In genomic region chr15:96287369-96287975, GRCm38 (mm10) we compare ENCODE assay signal across 8 mouse cellular contexts. TPM values are rescaled to one million over a fixed set of nuclear protein-coding genes. Genes with fewer than 3 reads are reported as not detected.
A peak's percentile ranks its signal among the peaks of the same experiment; 100 is the strongest.
DNase-seq lines count a peak whose midpoint lies in the region; ATAC-seq and TF ChIP-seq lines count a peak whose summit lies in the region.

Gene Arid2, plus strand, starts transcription at chr15:96287518.

- H3K4me2 ChIP-seq in embryonic facial prominence, embryonic 13.5 days, result peak within 1 kb of the TSS; percentile 87
- peak within 1 kb of the TSS; percentile 88 for H3K4me2 ChIP-seq in stomach, embryonic 14.5 days (replicated peaks; ENCODE audit: low read depth, low read length)

- WGBS in embryonic facial prominence, embryonic 13.5 days, result 0% methylated on average over 45 of the region's 67 CpGs
- WGBS in liver, adult 2 months, result under 1% methylated on average over 53 of the region's 67 CpGs
- under 1% methylated on average over 44 of the region's 67 CpGs for WGBS in stomach, embryonic 14.5 days

- 0 out of 2 replicates have a peak, but pooled peaks have one; percentile 5 for ATAC-seq in embryonic facial prominence, embryonic 13.5 days (ENCODE audit: insufficient number of reproducible peaks, insufficient read depth, low FRiP score, low TSS enrichment, low read depth)
- ATAC-seq in monocyte, adult 5-6 weeks (replicated peaks; ENCODE audit: insufficient number of reproducible peaks, low FRiP score, low TSS enrichment, poor library complexity, severe bottlenecking), result 0 out of 2 replicates have a peak, but pooled peaks have one; percentile 9
- ATAC-seq in stomach, embryonic 14.5 days (ENCODE audit: insufficient number of reproducible peaks, insufficient read depth, low FRiP score, low read depth), result peak; percentile 23; the same call in 1 of the 2 replicates

- H3K27me3 ChIP-seq in embryonic facial prominence, embryonic 13.5 days, result no peaks in the 10 kb centered on the region
- H3K27me3 ChIP-seq in liver, adult 2 months (ENCODE audit: control insufficient read depth, insufficient read depth, low read length), result no peaks in the 10 kb centered on the region
- H3K27me3 ChIP-seq in stomach, embryonic 14.5 days (ENCODE audit: control insufficient read depth, insufficient read depth, low read length), result no peaks in the 10 kb centered on the region

- H3K79me2 ChIP-seq in liver, adult 2 months (ENCODE audit: control insufficient read depth, insufficient read depth, low read length), result peaks cover 3% of the 10 kb centered on the region; the same call in 1 of the 2 replicates

- no peak for TF ChIP-seq CTCF in liver, adult 2 months (IDR thresholded peaks at IDR 0.05; ENCODE audit: low read depth, low read length)

- peaks cover 25% of the 10 kb centered on the region for H3K4me1 ChIP-seq in embryonic facial prominence, embryonic 13.5 days
- H3K4me1 ChIP-seq in liver, adult 2 months (ENCODE audit: control insufficient read depth, insufficient read depth, low read length), result peaks cover 11% of the 10 kb centered on the region
- H3K4me1 ChIP-seq in stomach, embryonic 14.5 days (ENCODE audit: control insufficient read depth, insufficient read depth, low read length), result peaks cover 18% of the 10 kb centered on the region

- TF ChIP-seq POLR2A in liver, adult 2 months (IDR thresholded peaks at IDR 0.05; ENCODE audit: extremely low read depth, insufficient read depth, low read length), result no peak

- peak within 1 kb of the TSS; percentile 100 for H3K27ac ChIP-seq in embryonic facial prominence, embryonic 13.5 days
- H3K27ac ChIP-seq in liver, adult 2 months (replicated peaks; ENCODE audit: insufficient read depth, low read depth, low read length), result peak within 1 kb of the TSS; percentile 100
- H3K27ac ChIP-seq in stomach, embryonic 14.5 days (ENCODE audit: low read length), result peak within 1 kb of the TSS; percentile 100

- peak within 1 kb of the TSS; percentile 87 for H3K4me3 ChIP-seq in embryonic facial prominence, embryonic 13.5 days
- H3K4me3 ChIP-seq in liver, adult 2 months (ENCODE audit: insufficient read depth, low read depth, low read length), result peak within 1 kb of the TSS; percentile 100
- H3K4me3 ChIP-seq in stomach, embryonic 14.5 days (ENCODE audit: low read depth, low read length), result peak within 1 kb of the TSS; percentile 90

- 0 out of 2 replicates have a peak, but pooled peaks cover 3% of the 10 kb centered on the region for H3K36me3 ChIP-seq in embryonic facial prominence, embryonic 13.5 days
- no peaks in the 10 kb centered on the region for H3K36me3 ChIP-seq in liver, adult 2 months (ENCODE audit: control insufficient read depth, insufficient read depth, low read length)
- H3K36me3 ChIP-seq in stomach, embryonic 14.5 days (ENCODE audit: control insufficient read depth, insufficient read depth, low read length), result no peaks in the 10 kb centered on the region

- H3K9ac ChIP-seq in embryonic facial prominence, embryonic 13.5 days, result peak within 1 kb of the TSS; percentile 99
- peak within 1 kb of the TSS; percentile 100 for H3K9ac ChIP-seq in liver, adult 2 months (ENCODE audit: low read depth, low read length)
- H3K9ac ChIP-seq in stomach, embryonic 14.5 days (replicated peaks; ENCODE audit: low read depth, low read length), result peak within 1 kb of the TSS; percentile 100

- DNase-seq in left cerebral cortex, adult 18-20 months (ENCODE audit: low spot score in 2 of 2), result peak in 1 of 2 experiments; percentile 37
- no peak for DNase-seq in left cerebral cortex, adult 11 months (ENCODE audit: low spot score)
- peak; percentile 55 for DNase-seq in heart, adult 8-10 months (ENCODE audit: low spot score)
- peak; percentile 48 to 65 for DNase-seq in kidney, adult 8-10 months
- DNase-seq in liver, adult 2 months (ENCODE audit: extremely low read depth, low read depth, low spot score), result no peak

- H3K9me3 ChIP-seq in embryonic facial prominence, embryonic 13.5 days, result no peaks in the 10 kb centered on the region
- H3K9me3 ChIP-seq in stomach, embryonic 14.5 days (ENCODE audit: control insufficient read depth, low read depth, low read length), result no peaks in the 10 kb centered on the region

RNA-seq across cellular contexts. Expression of gene Arid2, which starts in this region (rescaled TPM):
- total RNA-seq in left cerebral cortex, adult 18-20 months (2021), result 10 to 100 TPM; 30.8 to 31.0 TPM
- polyA plus RNA-seq in embryonic facial prominence, embryonic 13.5 days (2015; fragmentation: Nextera tagmentation; extraction: Ambion mirVana), result 25.9 and 29.5 TPM in 2 replicates
- 10 to 100 TPM; 18.8 to 22.3 (median 21.2) TPM for total RNA-seq in heart, adult 8-10 months (2022)
- 10.4 and 12.6 TPM in 2 replicates for total RNA-seq in liver, adult 2 months (2014; rRNA removed)
- 4.1 and 4.8 TPM in 2 replicates for polyA plus RNA-seq in liver, adult 2 months (2012; rRNA removed)
- 19.6 to 44.6 TPM (median 31.3 TPM) in 3 replicates for total RNA-seq in monocyte, adult 5-6 weeks (2017)
- polyA plus RNA-seq in stomach, embryonic 14.5 days (2014; fragmentation: Nextera tagmentation; extraction: Ambion mirVana), result 29.6 and 31.2 TPM in 2 replicates

Comparison
In these comparisons a context has a peak if more than half of its experiments do, and no peak if none do; other contexts are left out.
1. DNase-seq: peak in heart, adult 8-10 months (single experiment) and kidney, adult 8-10 months (2 of 2); none in left cerebral cortex, adult 11 months (single experiment) and liver, adult 2 months (single experiment).
2. Peak in every context shown above with its lines, with median percentiles within 50 percentile points of each other: ATAC-seq, H3K27ac ChIP-seq, H3K4me3 ChIP-seq and H3K9ac ChIP-seq.